Mouse (Mus musculus) kidney, adult 18-20 months (tissue): Measurements from ENCODE around the gene Fyn.
A peak's percentile ranks its signal among the peaks of the same experiment; 100 is the strongest.

ENCODE experiments used
- DNase-seq: peaks from one replicate; pipeline ENCODE4 v3.0.0; 2021

Gene Fyn

GRCm38 (mm10) chr10:39516541-39517133 lies 148.0 kb downstream of the Fyn start:
- no peak for DNase-seq

GRCm38 (mm10) chr10:39517375-39517774 lies 148.7 kb downstream of the Fyn start:
- DNase-seq = no peak

GRCm38 (mm10) chr10:39518232-39518631 lies 149.6 kb downstream of the Fyn start:
- DNase-seq = no peak

- no peak for DNase-seq
These were observed 150.2 kb downstream of the Fyn start for GRCm38 (mm10) chr10:39518859-39519258.

GRCm38 (mm10) chr10:39520123-39520989 lies 151.7 kb downstream of the Fyn start:
- DNase-seq = peak; percentile 47

GRCm38 (mm10) chr10:39521327-39521726 lies 152.7 kb downstream of the Fyn start:
- no peak for DNase-seq

- no peak for DNase-seq
These were observed 153.3 kb downstream of the Fyn start for GRCm38 (mm10) chr10:39521861-39522391.

- no peak for DNase-seq
These were observed 154.4 kb downstream of the Fyn start for GRCm38 (mm10) chr10:39522857-39523614.

- no peak for DNase-seq
These were observed 155.7 kb downstream of the Fyn start for GRCm38 (mm10) chr10:39524355-39524754.

- DNase-seq = no peak
These were observed 156.8 kb downstream of the Fyn start for GRCm38 (mm10) chr10:39525431-39525830.

- DNase-seq = no peak
These were observed 158.5 kb downstream of the Fyn start for GRCm38 (mm10) chr10:39527113-39527512.

GRCm38 (mm10) chr10:39529179-39529578 lies 160.5 kb downstream of the Fyn start:
- no peak for DNase-seq

- DNase-seq = peak; percentile 17
These were observed 163.5 kb downstream of the Fyn start for GRCm38 (mm10) chr10:39532008-39532740.

GRCm38 (mm10) chr10:39532823-39533222 lies 164.2 kb downstream of the Fyn start:
- no peak for DNase-seq

GRCm38 (mm10) chr10:39534324-39535026 lies 165.8 kb downstream of the Fyn start:
- peak; percentile 78 for DNase-seq

- peak; percentile 53 for DNase-seq
These were observed 166.7 kb downstream of the Fyn start for GRCm38 (mm10) chr10:39535347-39535746.

GRCm38 (mm10) chr10:39536258-39536657 lies 167.6 kb downstream of the Fyn start:
- DNase-seq = peak; percentile 59

- no peak for DNase-seq
These were observed 171.5 kb downstream of the Fyn start for GRCm38 (mm10) chr10:39540012-39540647.

GRCm38 (mm10) chr10:39540995-39541394 lies 172.3 kb downstream of the Fyn start:
- peak; percentile 41 for DNase-seq

GRCm38 (mm10) chr10:39541451-39541874 lies 172.8 kb downstream of the Fyn start:
- DNase-seq = no peak

GRCm38 (mm10) chr10:39541951-39542521 lies 173.4 kb downstream of the Fyn start:
- DNase-seq = no peak
